Mouse (Mus musculus) forebrain, postnatal 0 days (tissue): ENCODE data around the gene Ap2b1. TPM values are rescaled to one million over a fixed set of nuclear protein-coding genes. Genes with fewer than 3 reads are reported as not detected.
"Not testable (repeated sequence)": the region's sequence is repeated elsewhere in the genome, so short reads cannot be mapped to it uniquely, and the experiment has no call there.

ENCODE experiments used
- ATAC-seq: fragments of 200-750 bp; cut with Nextera tagmentation; 2 replicates; pipeline ENCODE4 v1.8.0; 2017; ENCODE audit warnings: mild to moderate bottlenecking, moderate library complexity
- DNase-seq: peaks from one replicate; pipeline ENCODE4 v3.0.0-alpha.2; 2015
- H3K27ac ChIP-seq: fragments of 300-500 bp; sonication (generic); 2 replicates; pipeline ENCODE4 v1.5.1; 2014; ENCODE audit warnings: low read depth, mild to moderate bottlenecking, antibody characterized with exemption, low read length, moderate library complexity, mixed read lengths
- H3K27me3 ChIP-seq: fragments of 300-500 bp; sonication (generic); 2 replicates; pipeline ENCODE4 v1.6.1; 2014; ENCODE audit warnings: mild to moderate bottlenecking, low read length, mixed read lengths; ENCODE audit not compliant: insufficient read depth
- H3K36me3 ChIP-seq: fragments of 300-500 bp; sonication (generic); 2 replicates; pipeline ENCODE4 v1.6.1; 2014; ENCODE audit warnings: mild to moderate bottlenecking, moderate library complexity; ENCODE audit not compliant: insufficient read depth
- H3K4me1 ChIP-seq: fragments of 300-500 bp; sonication (generic); 2 replicates; pipeline ENCODE4 v1.6.1; 2014; ENCODE audit warnings: antibody characterized with exemption; ENCODE audit not compliant: insufficient read depth
- H3K4me2 ChIP-seq: fragments of 300-500 bp; sonication (generic); 2 replicates; pipeline ENCODE4 v1.6.1; 2014; ENCODE audit warnings: low read depth, mild to moderate bottlenecking, moderate library complexity
- H3K4me3 ChIP-seq: fragments of 300-500 bp; sonication (generic); 2 replicates; pipeline ENCODE4 v1.5.1; 2014; ENCODE audit warnings: low read depth, low read length, mixed read lengths
- H3K9ac ChIP-seq: fragments of 300-500 bp; sonication (generic); 2 replicates; pipeline ENCODE4 v1.6.1; 2014; ENCODE audit warnings: mild to moderate bottlenecking
- H3K9me3 ChIP-seq: fragments of 300-500 bp; sonication (generic); 2 replicates; pipeline ENCODE4 v1.6.1; 2016; ENCODE audit warnings: low read length
- CTCF ChIP-seq: sonication (generic); IDR thresholded peaks from 2 replicates; pipeline ENCODE4 v1.5.1; 2016; ENCODE audit warnings: antibody characterized with exemption, control low read depth, low read depth
- WGBS: fragments of 180-500 bp; shearing (Covaris S2); extraction: QIAGEN DNeasy Blood & Tissue Kit; methylation state at CpG from one replicate; pipeline ENCODE4 v1.1.7; 2014; 5-methylcytosine and 5-hydroxymethylcytosine counted together
- polyA plus RNA-seq: library from polyadenylated mRNA; unstranded; fragments of >200 nt; fragmentation: Nextera tagmentation; extraction: Ambion mirVana; gene quantifications from 2 replicates; pipeline ENCODE4 v1.2.1, GENCODE M21; 2015
- total RNA-seq: library from RNA; depleted of rRNA; stranded (reverse); fragments of >200 nt; gene quantifications from 2 replicates; pipeline ENCODE4 v1.2.3, GENCODE M21; 2014

The Ap2b1 gene
- total and polyA plus RNA-seq, 2 experiments from 2014 or later: 110 to 230 TPM

GRCm38 (mm10) chr11:83312471-83312870 is 13.6 kb downstream of the Ap2b1 start:
- Histone ChIP-seq H3K9ac (no peak overlapping the region), H3K27ac (no peak overlapping the region), H3K4me2 (no peak overlapping the region), H3K9me3 (no peaks in the 10 kb centered on the region), H3K36me3 (peaks cover 26% of the 10 kb centered on the region), H3K4me3 (no peak overlapping the region), H3K4me1 (no peaks in the 10 kb centered on the region), H3K27me3 (no peaks in the 10 kb centered on the region)
- whole genome bisulfite sequencing: 58% methylated on average over 5 of the region's 5 CpGs
- TF ChIP-seq CTCF: no peak
- ATAC-seq (no peak), DNase-seq (no peak)

GRCm38 (mm10) chr11:83319048-83319447 is 20.2 kb downstream of the Ap2b1 start:
- H3K9me3 ChIP-seq: no peaks in the 10 kb centered on the region
- DNase-seq (no peak), ATAC-seq (no peak)
- H3K4me3 ChIP-seq: no peak overlapping the region
- 83% methylated on average over 4 of the region's 4 CpGs for WGBS
- H3K27me3 ChIP-seq: no peaks in the 10 kb centered on the region
- peaks cover 49% of the 10 kb centered on the region for H3K36me3 ChIP-seq
- H3K9ac ChIP-seq: no peak overlapping the region
- H3K27ac ChIP-seq: no peak overlapping the region
- no peak overlapping the region for H3K4me2 ChIP-seq
- H3K4me1 ChIP-seq: no peaks in the 10 kb centered on the region
- no peak for TF ChIP-seq CTCF

GRCm38 (mm10) chr11:83326692-83327091 is 27.9 kb downstream of the Ap2b1 start:
- not testable (repeated sequence) for H3K4me2 ChIP-seq, H3K27ac ChIP-seq, DNase-seq, H3K9me3 ChIP-seq, H3K4me3 ChIP-seq, ATAC-seq, H3K27me3 ChIP-seq, H3K4me1 ChIP-seq, H3K9ac ChIP-seq
- 88% methylated on average over 3 of the region's 3 CpGs for WGBS
- 0 out of 2 replicates have a peak, but pooled peaks have one; percentile 3 for TF ChIP-seq CTCF
- peaks cover 60% of the 10 kb centered on the region for H3K36me3 ChIP-seq

- Histone ChIP-seq H3K4me1 (no peaks in the 10 kb centered on the region), H3K36me3 (peaks cover 54% of the 10 kb centered on the region), H3K27me3 (no peaks in the 10 kb centered on the region), H3K27ac (no peak overlapping the region), H3K4me2 (no peak overlapping the region), H3K9ac (no peak overlapping the region), H3K4me3 (no peak overlapping the region), H3K9me3 (no peaks in the 10 kb centered on the region)
- peak; percentile 78 for TF ChIP-seq CTCF
- 54% methylated on average over 3 of the region's 3 CpGs for WGBS
- ATAC-seq (no peak), DNase-seq (peak; percentile 80)
Observed at GRCm38 (mm10) chr11:83327427-83327826, 28.6 kb downstream of the Ap2b1 start.

GRCm38 (mm10) chr11:83335826-83336225 is 37.0 kb downstream of the Ap2b1 start:
- TF ChIP-seq CTCF: no peak
- ATAC-seq: no peak
- DNase-seq: no peak
- Histone ChIP-seq H3K4me2 (no peak overlapping the region), H3K4me1 (no peaks in the 10 kb centered on the region), H3K27me3 (no peaks in the 10 kb centered on the region), H3K9ac (no peak overlapping the region), H3K36me3 (peaks cover 63% of the 10 kb centered on the region), H3K9me3 (no peaks in the 10 kb centered on the region), H3K4me3 (no peak overlapping the region), H3K27ac (no peak overlapping the region)
- 80% methylated on average over 7 of the region's 7 CpGs for WGBS

- ATAC-seq: no peak
- H3K36me3 ChIP-seq: peaks cover 80% of the 10 kb centered on the region
- no peak for TF ChIP-seq CTCF
Observed at GRCm38 (mm10) chr11:83339705-83340104, 40.9 kb downstream of the Ap2b1 start.

GRCm38 (mm10) chr11:83341716-83342245 is 43.0 kb downstream of the Ap2b1 start:
- DNase-seq (no peak), ATAC-seq (no peak)
- H3K9me3 ChIP-seq: no peaks in the 10 kb centered on the region
- TF ChIP-seq CTCF: no peak
- no peak overlapping the region for H3K4me2 ChIP-seq
- H3K36me3 ChIP-seq: peaks cover 69% of the 10 kb centered on the region
- H3K27ac ChIP-seq: no peak overlapping the region
- H3K4me1 ChIP-seq: no peaks in the 10 kb centered on the region
- WGBS: 33% methylated on average over 3 of the region's 3 CpGs
- H3K27me3 ChIP-seq: no peaks in the 10 kb centered on the region
- no peak overlapping the region for H3K9ac ChIP-seq
- no peak overlapping the region for H3K4me3 ChIP-seq

More at GRCm38 (mm10) chr11:83339705-83340104, 40.9 kb downstream of the Ap2b1 start:
- Histone ChIP-seq H3K4me3 (no peak overlapping the region), H3K27ac (no peak overlapping the region), H3K9me3 (no peaks in the 10 kb centered on the region), H3K27me3 (no peaks in the 10 kb centered on the region), H3K4me1 (no peaks in the 10 kb centered on the region), H3K4me2 (no peak overlapping the region), H3K9ac (no peak overlapping the region)
- WGBS: 29% methylated on average over 2 of the region's 2 CpGs
- DNase-seq: no peak
